Mouse (Mus musculus) bone marrow, adult 2 months (tissue): Measurements from ENCODE around the gene Nmnat2.
A peak's percentile ranks its signal among the peaks of the same experiment; 100 is the strongest.

Experiments used
- CTCF ChIP-seq: fragments of 200-500 bp; IDR thresholded peaks from 2 replicates; pipeline ENCODE4 v1.5.1; 2011; ENCODE audit warnings: low read length, control low read depth; ENCODE audit not compliant: control insufficient read depth, insufficient read depth
- POLR2A ChIP-seq: fragments of 200-500 bp; IDR thresholded peaks from 2 replicates; pipeline ENCODE4 v1.6.1; 2011; ENCODE audit warnings: low read depth, mild to moderate bottlenecking, control low read depth, low read length, borderline replicate concordance; ENCODE audit not compliant: control insufficient read depth

DNA sequence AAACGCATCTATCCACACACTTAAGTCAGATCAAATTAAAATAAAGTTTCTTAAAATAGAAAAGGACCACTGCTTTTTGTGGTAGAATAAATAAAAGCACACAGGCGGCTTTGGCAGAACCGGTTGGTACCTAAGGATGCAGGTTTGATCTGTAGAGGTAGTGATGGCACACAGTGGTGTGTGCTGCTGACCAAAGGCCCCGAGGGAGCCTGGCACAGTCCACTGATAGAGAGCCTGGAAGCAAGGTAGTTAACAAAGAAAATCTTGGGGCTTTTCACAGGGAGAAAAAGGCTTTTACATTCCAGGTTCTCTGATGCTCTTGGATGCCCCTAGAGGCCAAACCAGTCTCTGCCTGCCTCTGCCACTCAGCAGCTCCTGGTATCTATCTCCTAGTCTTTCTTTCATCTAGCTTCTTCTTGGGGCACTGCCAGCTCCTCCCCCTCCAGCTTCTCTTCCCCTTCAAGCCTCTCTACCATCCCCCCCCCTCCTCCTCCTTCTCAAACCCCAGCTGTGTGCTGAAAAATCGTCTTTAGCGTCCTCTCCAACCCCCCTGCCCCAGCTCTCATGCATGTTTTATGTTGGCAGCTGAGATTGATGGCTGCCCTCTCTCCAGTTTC lies 80.6 kb downstream of the Nmnat2 start:
- no peak for TF ChIP-seq POLR2A
- peak; percentile 49 for TF ChIP-seq CTCF
